Mouse (Mus musculus): ENCODE data around the gene Kif2c. TPM values are rescaled to one million over a fixed set of nuclear protein-coding genes. Genes with fewer than 3 reads are reported as not detected.
A peak's percentile ranks its signal among the peaks of the same experiment; 100 is the strongest.
"Not testable (repeated sequence)": the region's sequence is repeated elsewhere in the genome, so short reads cannot be mapped to it uniquely, and the experiment has no call there.

The Kif2c gene
- polyA plus RNA-seq, 1 experiment: not detected

DNA sequence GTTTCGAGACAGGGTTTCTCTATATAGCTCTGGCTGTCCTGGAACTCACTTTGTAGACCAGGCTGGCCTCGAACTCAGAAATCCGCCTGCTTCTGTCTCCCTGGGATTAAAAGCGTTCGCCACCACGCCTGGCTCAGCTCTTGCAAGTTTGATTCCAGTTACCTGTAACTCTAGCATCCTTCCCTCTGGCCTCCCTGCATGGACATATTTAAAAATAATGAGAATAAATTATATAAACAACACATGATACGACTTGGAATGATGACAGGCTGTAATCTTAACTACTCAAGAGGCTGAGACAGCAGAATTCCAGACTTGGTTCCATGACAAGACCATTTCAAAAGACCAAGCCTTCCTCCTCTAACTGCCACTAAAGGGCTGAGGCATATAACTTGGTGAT, 8.2 kb upstream of the Kif2c start:
- H3K4me3 ChIP-seq (ENCODE audit: insufficient read depth, low read depth, low read length): no peak overlapping the region
- TF ChIP-seq POLR2A (IDR thresholded peaks at IDR 0.05; ENCODE audit: insufficient read depth, low read depth, low read length) (no peak), CTCF (IDR thresholded peaks at IDR 0.05; ENCODE audit: insufficient read depth, low read depth, low read length) (no peak)
- WGBS: 59% methylated on average over 7 of the region's 7 CpGs
- peaks cover 3% of the 10 kb centered on the region; the same call in 1 of the 2 replicates for H3K4me1 ChIP-seq (ENCODE audit: control insufficient read depth, insufficient read depth, low read length)
- peak overlapping the region; percentile 87; the same call in 1 of the 2 replicates for H3K27ac ChIP-seq (ENCODE audit: insufficient read depth, low read depth, low read length)

DNA sequence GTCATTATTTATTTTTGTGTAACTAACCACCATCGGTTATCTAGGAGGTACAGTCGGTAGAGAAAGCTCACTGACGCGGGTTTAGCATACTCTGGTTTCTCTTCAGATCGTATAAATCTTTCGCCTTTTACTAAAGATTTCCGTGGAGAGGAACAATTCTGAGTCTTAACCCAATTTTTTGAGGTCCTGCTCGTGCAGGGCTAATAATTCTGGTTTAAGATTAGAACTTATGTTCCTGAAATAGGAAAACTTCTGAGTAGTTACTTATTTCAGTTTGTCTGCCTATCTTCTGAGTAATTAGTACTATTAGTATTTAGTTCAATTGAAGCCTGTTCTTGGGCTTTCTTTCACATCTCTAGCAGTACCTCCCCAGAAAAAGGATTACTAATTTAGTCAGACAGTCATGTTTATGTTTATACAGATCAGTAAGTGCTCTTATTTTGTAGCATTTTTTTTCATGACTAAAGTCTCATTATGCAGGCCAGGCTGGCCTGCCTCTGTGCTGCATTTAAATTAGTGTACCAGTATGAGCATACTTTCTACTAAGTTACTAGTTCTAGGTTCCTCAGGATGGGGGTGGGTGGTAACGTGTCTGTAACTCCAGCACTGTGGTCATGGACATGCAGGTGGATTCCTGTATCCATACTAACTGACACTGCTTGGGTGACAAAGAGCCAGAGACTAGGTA, 7.6 kb upstream of the Kif2c start:
- TF ChIP-seq POLR2A (IDR thresholded peaks at IDR 0.05; ENCODE audit: insufficient read depth, low read depth, low read length) (no peak), CTCF (IDR thresholded peaks at IDR 0.05; ENCODE audit: insufficient read depth, low read depth, low read length) (no peak)

DNA sequence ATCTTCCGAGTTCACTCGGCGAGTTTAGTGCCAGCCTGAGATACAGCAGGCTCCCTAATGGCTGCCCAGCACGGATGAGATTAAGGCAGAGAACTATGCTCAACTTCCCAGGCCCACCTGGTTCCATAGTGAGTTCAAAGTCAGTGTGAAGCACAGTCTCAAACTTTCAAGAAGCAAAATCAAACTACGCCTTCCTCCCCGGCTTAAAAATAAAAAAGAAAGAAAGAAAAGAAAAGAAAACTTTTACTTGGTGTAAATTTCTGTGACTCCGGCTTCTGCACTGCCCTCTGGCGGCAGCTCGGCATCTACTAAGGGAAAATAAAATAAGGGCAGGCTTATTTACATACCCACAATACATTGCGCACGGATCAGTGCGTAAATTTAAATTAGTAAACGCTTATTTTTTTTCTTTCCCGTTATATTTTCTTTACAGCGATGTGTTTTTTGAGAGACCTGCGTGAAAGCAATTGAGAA, 7.0 kb upstream of the Kif2c start:
- under 1% methylated on average over 16 of the region's 16 CpGs for WGBS
- Histone ChIP-seq H3K4me3 (ENCODE audit: insufficient read depth, low read depth, low read length) (no peak overlapping the region), H3K4me1 (ENCODE audit: control insufficient read depth, insufficient read depth, low read length) (peaks cover 3% of the 10 kb centered on the region; the same call in 1 of the 2 replicates), H3K27ac (ENCODE audit: insufficient read depth, low read depth, low read length) (peak overlapping the region; percentile 20; the same call in 1 of the 2 replicates)
- TF ChIP-seq CTCF (IDR thresholded peaks at IDR 0.05; ENCODE audit: insufficient read depth, low read depth, low read length) (no peak), POLR2A (IDR thresholded peaks at IDR 0.05; ENCODE audit: insufficient read depth, low read depth, low read length) (no peak)

More for the DNA sequence above, 7.6 kb upstream of the Kif2c start:
- WGBS: 2% methylated on average over 9 of the region's 9 CpGs
- H3K27ac ChIP-seq (ENCODE audit: insufficient read depth, low read depth, low read length): peak overlapping the region; percentile 87; the same call in 1 of the 2 replicates
- peaks cover 3% of the 10 kb centered on the region; the same call in 1 of the 2 replicates for H3K4me1 ChIP-seq (ENCODE audit: control insufficient read depth, insufficient read depth, low read length)
- no peak overlapping the region for H3K4me3 ChIP-seq (ENCODE audit: insufficient read depth, low read depth, low read length)

DNA sequence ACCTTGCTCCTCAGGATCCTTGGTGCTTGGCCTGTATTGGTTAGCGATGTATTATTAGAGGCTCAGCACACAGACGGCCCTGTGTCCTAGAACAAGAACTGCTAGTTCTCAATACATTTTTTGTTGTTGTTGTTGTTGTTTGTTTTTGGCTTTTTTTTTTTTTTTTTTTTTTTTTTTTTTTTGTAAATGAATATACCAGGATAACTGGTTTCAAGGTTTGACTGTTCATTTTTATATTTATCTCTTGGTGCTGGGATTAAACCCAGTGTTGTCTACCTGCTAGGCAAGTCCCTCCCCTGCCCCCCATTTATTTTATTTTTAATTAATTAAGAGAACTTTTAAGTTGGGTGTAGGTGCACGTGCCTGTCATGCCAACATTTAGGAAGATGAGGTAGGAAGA, 6.5 kb upstream of the Kif2c start:
- Histone ChIP-seq H3K4me1 (ENCODE audit: control insufficient read depth, insufficient read depth, low read length) (peaks cover 3% of the 10 kb centered on the region; the same call in 1 of the 2 replicates), H3K27ac (ENCODE audit: insufficient read depth, low read depth, low read length) (no peak overlapping the region), H3K4me3 (ENCODE audit: insufficient read depth, low read depth, low read length) (no peak overlapping the region)
- no peak for TF ChIP-seq CTCF (IDR thresholded peaks at IDR 0.05; ENCODE audit: insufficient read depth, low read depth, low read length)
- no peak for TF ChIP-seq POLR2A (IDR thresholded peaks at IDR 0.05; ENCODE audit: insufficient read depth, low read depth, low read length)
- WGBS: 43% methylated on average over 3 of the region's 3 CpGs

DNA sequence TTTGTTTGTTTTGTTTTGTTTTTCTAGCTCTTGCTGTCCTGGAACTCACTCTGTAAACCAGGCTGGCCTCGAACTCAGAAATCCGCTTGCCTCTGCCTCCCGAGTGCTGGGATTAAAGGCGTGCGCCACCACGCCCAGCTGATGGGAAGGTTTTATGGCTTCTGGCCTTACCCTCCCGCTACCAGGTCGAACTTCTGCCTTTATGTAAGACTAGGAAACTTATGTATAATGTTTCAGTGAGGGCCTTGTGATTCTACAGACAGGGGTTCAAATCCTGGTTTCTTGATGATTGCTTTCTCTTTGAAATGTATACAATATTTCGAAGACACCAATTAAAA, 289 bp upstream of the Kif2c start:
- 0 out of 2 replicates have a peak, but pooled peaks have one; percentile 2 for TF ChIP-seq POLR2A (IDR thresholded peaks at IDR 0.05; ENCODE audit: insufficient read depth, low read depth, low read length)
- H3K27ac ChIP-seq (ENCODE audit: insufficient read depth, low read depth, low read length); H3K4me1 ChIP-seq (ENCODE audit: control insufficient read depth, insufficient read depth, low read length): not testable (repeated sequence)
- peak overlapping the region; percentile 54 for H3K4me3 ChIP-seq (ENCODE audit: insufficient read depth, low read depth, low read length)
- WGBS: 11% methylated on average over 9 of the region's 9 CpGs

DNA sequence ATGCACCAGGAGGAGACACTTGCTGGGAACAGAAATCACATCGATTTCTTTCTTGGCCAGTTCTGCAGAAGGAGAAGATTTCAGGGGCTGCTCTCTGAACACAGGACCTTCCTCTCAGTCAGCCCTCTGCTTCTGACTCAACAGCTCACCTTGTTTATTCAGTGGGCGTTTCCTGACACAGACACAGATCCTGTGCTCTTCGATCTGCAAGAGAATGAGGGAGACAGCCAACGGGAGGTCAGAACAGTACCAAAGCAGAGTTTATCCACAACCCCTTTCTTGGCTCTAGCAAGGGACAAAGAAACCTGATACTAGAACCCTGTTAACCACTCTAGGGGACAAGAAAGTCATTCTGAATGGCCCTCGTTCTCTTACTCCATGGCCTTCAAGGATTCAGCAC, 12.5 kb downstream of the Kif2c start:
- Histone ChIP-seq H3K27ac (ENCODE audit: insufficient read depth, low read depth, low read length) (no peak overlapping the region), H3K4me1 (ENCODE audit: control insufficient read depth, insufficient read depth, low read length) (no peaks in the 10 kb centered on the region), H3K4me3 (ENCODE audit: insufficient read depth, low read depth, low read length) (no peak overlapping the region)
- 92% methylated on average over 5 of the region's 5 CpGs for WGBS
- TF ChIP-seq CTCF (IDR thresholded peaks at IDR 0.05; ENCODE audit: insufficient read depth, low read depth, low read length): no peak

DNA sequence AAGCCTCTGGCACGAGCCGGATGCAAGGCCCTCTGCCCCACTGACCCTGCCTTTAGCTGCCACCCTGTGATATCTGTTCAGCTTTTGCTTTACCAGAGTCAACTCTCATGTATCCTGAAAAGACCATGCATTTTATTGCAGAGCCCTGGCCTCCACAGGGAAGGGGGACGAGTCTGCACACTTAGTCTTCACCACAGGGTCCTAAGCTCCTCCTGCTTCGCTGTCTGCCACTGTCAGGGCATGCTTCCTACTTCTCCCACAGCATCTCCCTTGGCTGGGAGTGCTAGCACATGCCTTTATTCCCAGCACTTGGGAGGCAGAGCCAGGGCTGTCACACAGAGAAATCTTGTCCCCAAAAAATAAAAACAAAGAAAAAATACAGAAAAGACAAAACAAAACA, 21.3 kb downstream of the Kif2c start:
- no peak for TF ChIP-seq POLR2A (IDR thresholded peaks at IDR 0.05; ENCODE audit: insufficient read depth, low read depth, low read length)
- no peak for TF ChIP-seq CTCF (IDR thresholded peaks at IDR 0.05; ENCODE audit: insufficient read depth, low read depth, low read length)
- H3K4me3 ChIP-seq (ENCODE audit: insufficient read depth, low read depth, low read length): no peak overlapping the region
- no peaks in the 10 kb centered on the region for H3K4me1 ChIP-seq (ENCODE audit: control insufficient read depth, insufficient read depth, low read length)
- H3K27ac ChIP-seq (ENCODE audit: insufficient read depth, low read depth, low read length): no peak overlapping the region
- 73% methylated on average over 4 of the region's 4 CpGs for WGBS

DNA sequence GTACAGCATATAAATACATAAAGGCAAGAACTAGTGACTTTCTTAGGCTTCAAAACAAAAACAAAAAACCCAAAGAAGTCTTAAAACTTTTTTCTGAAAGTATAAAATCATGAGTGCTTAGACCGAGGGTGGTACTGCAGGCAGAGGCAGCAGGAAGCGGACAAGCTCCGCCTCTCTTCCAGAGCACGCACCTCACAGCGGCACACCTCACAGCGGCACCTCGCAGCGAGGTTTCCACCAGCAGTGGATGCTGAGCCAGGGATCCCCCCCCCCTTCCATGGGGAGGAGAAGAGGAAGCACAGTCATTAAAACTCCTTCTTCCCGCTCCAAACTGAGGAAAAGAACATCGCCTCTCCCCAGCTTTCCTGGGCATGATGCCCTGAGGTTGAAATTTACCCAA, 22.8 kb downstream of the Kif2c start:
- 76% methylated on average over 10 of the region's 10 CpGs for WGBS
- Histone ChIP-seq H3K4me3 (ENCODE audit: insufficient read depth, low read depth, low read length) (no peak overlapping the region), H3K4me1 (ENCODE audit: control insufficient read depth, insufficient read depth, low read length) (no peaks in the 10 kb centered on the region), H3K27ac (ENCODE audit: insufficient read depth, low read depth, low read length) (no peak overlapping the region)
- TF ChIP-seq CTCF (IDR thresholded peaks at IDR 0.05; ENCODE audit: insufficient read depth, low read depth, low read length) (no peak), POLR2A (IDR thresholded peaks at IDR 0.05; ENCODE audit: insufficient read depth, low read depth, low read length) (no peak)

DNA sequence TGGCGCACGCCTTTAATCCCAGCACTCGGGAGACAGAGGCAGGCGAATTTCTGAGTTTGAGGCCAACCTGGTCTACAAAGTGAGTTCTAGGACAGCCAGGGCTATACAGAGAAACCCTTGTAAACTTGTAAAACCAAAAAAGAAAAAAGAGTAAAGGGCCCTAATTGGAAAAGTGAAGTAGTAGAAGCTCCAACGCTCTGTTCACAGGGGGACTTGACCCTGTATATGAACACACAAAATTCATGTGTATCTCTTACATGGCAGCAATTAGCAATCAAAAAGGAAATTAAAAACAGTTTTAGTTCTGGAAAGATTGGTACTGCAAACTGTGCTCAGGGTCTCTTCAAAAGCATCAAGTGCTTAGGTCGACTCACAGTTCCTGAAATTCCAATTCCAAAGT, 26.1 kb downstream of the Kif2c start:
- peak overlapping the region; percentile 59; the same call in 1 of the 2 replicates for H3K4me3 ChIP-seq (ENCODE audit: insufficient read depth, low read depth, low read length)
- H3K27ac ChIP-seq (ENCODE audit: insufficient read depth, low read depth, low read length): no peak overlapping the region
- no peak for TF ChIP-seq POLR2A (IDR thresholded peaks at IDR 0.05; ENCODE audit: insufficient read depth, low read depth, low read length)
- TF ChIP-seq CTCF (IDR thresholded peaks at IDR 0.05; ENCODE audit: insufficient read depth, low read depth, low read length): no peak
- 23% methylated on average over 6 of the region's 6 CpGs for WGBS
- H3K4me1 ChIP-seq (ENCODE audit: control insufficient read depth, insufficient read depth, low read length): no peaks in the 10 kb centered on the region
